Mouse (Mus musculus): ENCODE measurements at regions not wholly inside any gene's neighbourhood (a gene's known extent, or its start where the extent isn't known, plus 50 kb on each side); places are given as distances from the start of the nearest gene placed in this dataset.

- no peak for ATAC-seq (ENCODE audit: low read depth)
- Histone ChIP-seq H3K9ac (replicated peaks; ENCODE audit: low read depth, low read length) (no peak overlapping the region), H3K27me3 (ENCODE audit: control insufficient read depth, insufficient read depth, low read length) (no peaks in the 10 kb centered on the region), H3K27ac (ENCODE audit: low read depth, low read length) (no peak overlapping the region), H3K9me3 (ENCODE audit: control insufficient read depth, low read length) (no peaks in the 10 kb centered on the region), H3K36me3 (ENCODE audit: control insufficient read depth, insufficient read depth, low read length) (no peaks in the 10 kb centered on the region), H3K4me2 (ENCODE audit: low read depth, low read length) (no peak overlapping the region), H3K4me1 (ENCODE audit: control insufficient read depth, insufficient read depth, low read length) (no peaks in the 10 kb centered on the region), H3K4me3 (ENCODE audit: low read depth, low read length) (no peak overlapping the region)
- WGBS, result 88% methylated on average over 6 of the region's 6 CpGs
These were observed 539.9 kb upstream of the Clint1 start for GRCm38 (mm10) chr11:45311934-45312333.

GRCm38 (mm10) chr11:45323766-45324165 lies 528.1 kb upstream of the Clint1 start:
- 88% methylated on average over 5 of the region's 5 CpGs for WGBS
- H3K27me3 ChIP-seq (ENCODE audit: control insufficient read depth, insufficient read depth, low read length), result no peaks in the 10 kb centered on the region

GRCm38 (mm10) chr11:45330319-45330718 lies 521.5 kb upstream of the Clint1 start:
- Histone ChIP-seq H3K27ac (ENCODE audit: low read depth, low read length) (no peak overlapping the region), H3K4me1 (ENCODE audit: control insufficient read depth, insufficient read depth, low read length) (no peaks in the 10 kb centered on the region), H3K9me3 (ENCODE audit: control insufficient read depth, low read length) (no peaks in the 10 kb centered on the region), H3K36me3 (ENCODE audit: control insufficient read depth, insufficient read depth, low read length) (no peaks in the 10 kb centered on the region), H3K27me3 (ENCODE audit: control insufficient read depth, insufficient read depth, low read length) (no peaks in the 10 kb centered on the region), H3K4me2 (ENCODE audit: low read depth, low read length) (no peak overlapping the region), H3K9ac (replicated peaks; ENCODE audit: low read depth, low read length) (no peak overlapping the region), H3K4me3 (ENCODE audit: low read depth, low read length) (no peak overlapping the region)
- ATAC-seq (ENCODE audit: low read depth), result no peak
- 79% methylated on average over 2 of the region's 2 CpGs for WGBS

More at GRCm38 (mm10) chr11:45323766-45324165, 528.1 kb upstream of the Clint1 start:
- Histone ChIP-seq H3K4me1 (ENCODE audit: control insufficient read depth, insufficient read depth, low read length) (no peaks in the 10 kb centered on the region), H3K4me3 (ENCODE audit: low read depth, low read length) (no peak overlapping the region), H3K36me3 (ENCODE audit: control insufficient read depth, insufficient read depth, low read length) (no peaks in the 10 kb centered on the region), H3K9me3 (ENCODE audit: control insufficient read depth, low read length) (no peaks in the 10 kb centered on the region), H3K27ac (ENCODE audit: low read depth, low read length) (no peak overlapping the region), H3K4me2 (ENCODE audit: low read depth, low read length) (no peak overlapping the region), H3K9ac (replicated peaks; ENCODE audit: low read depth, low read length) (no peak overlapping the region)
- no peak for ATAC-seq (ENCODE audit: low read depth)

GRCm38 (mm10) chr11:45333756-45334155 lies 518.1 kb upstream of the Clint1 start:
- no peak overlapping the region for H3K4me2 ChIP-seq (ENCODE audit: low read depth, low read length)
- no peaks in the 10 kb centered on the region for H3K36me3 ChIP-seq (ENCODE audit: control insufficient read depth, insufficient read depth, low read length)
- H3K4me1 ChIP-seq (ENCODE audit: control insufficient read depth, insufficient read depth, low read length), result no peaks in the 10 kb centered on the region
- no peak overlapping the region for H3K9ac ChIP-seq (replicated peaks; ENCODE audit: low read depth, low read length)
- 70% methylated on average over 3 of the region's 3 CpGs for WGBS
- H3K4me3 ChIP-seq (ENCODE audit: low read depth, low read length), result no peak overlapping the region
- no peaks in the 10 kb centered on the region for H3K9me3 ChIP-seq (ENCODE audit: control insufficient read depth, low read length)
- no peak overlapping the region for H3K27ac ChIP-seq (ENCODE audit: low read depth, low read length)
- no peak for ATAC-seq (ENCODE audit: low read depth)
- no peaks in the 10 kb centered on the region for H3K27me3 ChIP-seq (ENCODE audit: control insufficient read depth, insufficient read depth, low read length)

- H3K9ac ChIP-seq (replicated peaks; ENCODE audit: low read depth, low read length), result no peak overlapping the region
- no peaks in the 10 kb centered on the region for H3K36me3 ChIP-seq (ENCODE audit: control insufficient read depth, insufficient read depth, low read length)
- no peaks in the 10 kb centered on the region for H3K27me3 ChIP-seq (ENCODE audit: control insufficient read depth, insufficient read depth, low read length)
- no peak for ATAC-seq (ENCODE audit: low read depth)
- no peaks in the 10 kb centered on the region for H3K9me3 ChIP-seq (ENCODE audit: control insufficient read depth, low read length)
- H3K4me1 ChIP-seq (ENCODE audit: control insufficient read depth, insufficient read depth, low read length), result no peaks in the 10 kb centered on the region
- no peak overlapping the region for H3K27ac ChIP-seq (ENCODE audit: low read depth, low read length)
- no peak overlapping the region for H3K4me2 ChIP-seq (ENCODE audit: low read depth, low read length)
- no peak overlapping the region for H3K4me3 ChIP-seq (ENCODE audit: low read depth, low read length)
These were observed 502.5 kb upstream of the Clint1 start for GRCm38 (mm10) chr11:45349331-45349730.

GRCm38 (mm10) chr11:45365343-45365742 lies 486.5 kb upstream of the Clint1 start:
- 91% methylated on average over 3 of the region's 3 CpGs for WGBS
- H3K27ac ChIP-seq (ENCODE audit: low read depth, low read length), result no peak overlapping the region
- no peak overlapping the region for H3K4me2 ChIP-seq (ENCODE audit: low read depth, low read length)
- no peaks in the 10 kb centered on the region for H3K27me3 ChIP-seq (ENCODE audit: control insufficient read depth, insufficient read depth, low read length)
- H3K4me3 ChIP-seq (ENCODE audit: low read depth, low read length), result no peak overlapping the region
- no peaks in the 10 kb centered on the region for H3K9me3 ChIP-seq (ENCODE audit: control insufficient read depth, low read length)
- no peaks in the 10 kb centered on the region for H3K36me3 ChIP-seq (ENCODE audit: control insufficient read depth, insufficient read depth, low read length)
- no peak overlapping the region for H3K9ac ChIP-seq (replicated peaks; ENCODE audit: low read depth, low read length)
- no peak for ATAC-seq (ENCODE audit: low read depth)
- no peaks in the 10 kb centered on the region for H3K4me1 ChIP-seq (ENCODE audit: control insufficient read depth, insufficient read depth, low read length)

GRCm38 (mm10) chr11:45389243-45390146 lies 462.4 kb upstream of the Clint1 start:
- no peak overlapping the region for H3K9ac ChIP-seq (replicated peaks; ENCODE audit: low read depth, low read length)
- H3K27ac ChIP-seq (ENCODE audit: low read depth, low read length), result peak overlapping the region; percentile 55; the same call in 1 of the 2 replicates
- no peak overlapping the region for H3K4me2 ChIP-seq (ENCODE audit: low read depth, low read length)
- 39% methylated on average over 11 of the region's 11 CpGs for WGBS
- peak; percentile 82 for ATAC-seq (ENCODE audit: low read depth)
- no peaks in the 10 kb centered on the region for H3K36me3 ChIP-seq (ENCODE audit: control insufficient read depth, insufficient read depth, low read length)
- no peak overlapping the region for H3K4me3 ChIP-seq (ENCODE audit: low read depth, low read length)
- H3K27me3 ChIP-seq (ENCODE audit: control insufficient read depth, insufficient read depth, low read length), result no peaks in the 10 kb centered on the region
- no peaks in the 10 kb centered on the region for H3K9me3 ChIP-seq (ENCODE audit: control insufficient read depth, low read length)
- no peaks in the 10 kb centered on the region; the same call in 1 of the 2 replicates for H3K4me1 ChIP-seq (ENCODE audit: control insufficient read depth, insufficient read depth, low read length)

GRCm38 (mm10) chr11:45396009-45396408 lies 455.8 kb upstream of the Clint1 start:
- no peak overlapping the region for H3K4me3 ChIP-seq (ENCODE audit: low read depth, low read length)
- WGBS, result 20% methylated on average over 3 of the region's 3 CpGs

GRCm38 (mm10) chr11:45398188-45398587 lies 453.7 kb upstream of the Clint1 start:
- no peaks in the 10 kb centered on the region for H3K27me3 ChIP-seq (ENCODE audit: control insufficient read depth, insufficient read depth, low read length)
- H3K9me3 ChIP-seq (ENCODE audit: control insufficient read depth, low read length), result no peaks in the 10 kb centered on the region
- H3K9ac ChIP-seq (replicated peaks; ENCODE audit: low read depth, low read length), result no peak overlapping the region
- no peak overlapping the region for H3K4me3 ChIP-seq (ENCODE audit: low read depth, low read length)
- no peak for ATAC-seq (ENCODE audit: low read depth)
- H3K36me3 ChIP-seq (ENCODE audit: control insufficient read depth, insufficient read depth, low read length), result no peaks in the 10 kb centered on the region
- 45% methylated on average over 6 of the region's 6 CpGs for WGBS
- no peak overlapping the region for H3K27ac ChIP-seq (ENCODE audit: low read depth, low read length)
- H3K4me2 ChIP-seq (ENCODE audit: low read depth, low read length), result no peak overlapping the region
- H3K4me1 ChIP-seq (ENCODE audit: control insufficient read depth, insufficient read depth, low read length), result peaks cover 11% of the 10 kb centered on the region

More at GRCm38 (mm10) chr11:45396009-45396408, 455.8 kb upstream of the Clint1 start:
- H3K9ac ChIP-seq (replicated peaks; ENCODE audit: low read depth, low read length), result no peak overlapping the region
- peak; percentile 49; the same call in 1 of the 2 replicates for ATAC-seq (ENCODE audit: low read depth)
- H3K36me3 ChIP-seq (ENCODE audit: control insufficient read depth, insufficient read depth, low read length), result no peaks in the 10 kb centered on the region
- H3K9me3 ChIP-seq (ENCODE audit: control insufficient read depth, low read length), result no peaks in the 10 kb centered on the region
- peak overlapping the region; percentile 49; the same call in 1 of the 2 replicates for H3K27ac ChIP-seq (ENCODE audit: low read depth, low read length)
- no peak overlapping the region for H3K4me2 ChIP-seq (ENCODE audit: low read depth, low read length)
- H3K4me1 ChIP-seq (ENCODE audit: control insufficient read depth, insufficient read depth, low read length), result peaks cover 11% of the 10 kb centered on the region
- H3K27me3 ChIP-seq (ENCODE audit: control insufficient read depth, insufficient read depth, low read length), result no peaks in the 10 kb centered on the region
